Mouse (Mus musculus): ENCODE measurements at regions not wholly inside any gene's neighbourhood (a gene's known extent, or its start where the extent isn't known, plus 50 kb on each side); places are given as distances from the start of the nearest gene placed in this dataset.

GRCm38 (mm10) chr6:49523184-49523583 lies 127.8 kb downstream of the Stk31 start:
- no peak for DNase-seq (ENCODE audit: low read depth, low spot score)

GRCm38 (mm10) chr6:49523696-49524095 lies 128.3 kb downstream of the Stk31 start:
- DNase-seq (ENCODE audit: low read depth, low spot score), result no peak

GRCm38 (mm10) chr6:49533956-49534355 lies 138.6 kb downstream of the Stk31 start:
- no peak for DNase-seq (ENCODE audit: low read depth, low spot score)

- DNase-seq (ENCODE audit: low read depth, low spot score), result no peak
Observed at GRCm38 (mm10) chr6:49534551-49534950, 139.1 kb downstream of the Stk31 start.

- no peak for DNase-seq (ENCODE audit: low read depth, low spot score)
Observed at GRCm38 (mm10) chr6:49544946-49545345, 149.5 kb downstream of the Stk31 start.

- no peak for DNase-seq (ENCODE audit: low read depth, low spot score)
Observed at GRCm38 (mm10) chr6:49555069-49555468, 159.7 kb downstream of the Stk31 start.

GRCm38 (mm10) chr6:49558508-49558907 lies 163.1 kb downstream of the Stk31 start:
- no peak for DNase-seq (ENCODE audit: low read depth, low spot score)

- DNase-seq (ENCODE audit: low read depth, low spot score), result no peak
Observed at GRCm38 (mm10) chr6:49559112-49559511, 163.7 kb downstream of the Stk31 start.

- DNase-seq (ENCODE audit: low read depth, low spot score), result no peak
Observed at GRCm38 (mm10) chr6:49578340-49578739, 182.9 kb downstream of the Stk31 start.

- DNase-seq (ENCODE audit: low read depth, low spot score), result no peak
Observed at GRCm38 (mm10) chr6:49579691-49580090, 184.3 kb downstream of the Stk31 start.

- no peak for DNase-seq (ENCODE audit: low read depth, low spot score)
Observed at GRCm38 (mm10) chr6:49582040-49582707, 186.8 kb downstream of the Stk31 start.

- peak; percentile 13 for DNase-seq (ENCODE audit: low read depth, low spot score)
Observed at GRCm38 (mm10) chr6:49586553-49586952, 191.1 kb downstream of the Stk31 start.

GRCm38 (mm10) chr6:49588677-49589076 lies 193.3 kb downstream of the Stk31 start:
- DNase-seq (ENCODE audit: low read depth, low spot score), result no peak

GRCm38 (mm10) chr6:49590927-49591631 lies 195.7 kb downstream of the Stk31 start:
- DNase-seq (ENCODE audit: low read depth, low spot score), result no peak

GRCm38 (mm10) chr6:49591632-49592000 lies 196.2 kb downstream of the Stk31 start:
- no peak for DNase-seq (ENCODE audit: low read depth, low spot score)

- no peak for DNase-seq (ENCODE audit: low read depth, low spot score)
Observed at GRCm38 (mm10) chr6:49592676-49593075, 197.3 kb downstream of the Stk31 start.

- no peak for DNase-seq (ENCODE audit: low read depth, low spot score)
Observed at GRCm38 (mm10) chr6:49603201-49603600, 207.8 kb downstream of the Stk31 start.

GRCm38 (mm10) chr6:49603844-49604243 lies 208.4 kb downstream of the Stk31 start:
- DNase-seq (ENCODE audit: low read depth, low spot score), result no peak

GRCm38 (mm10) chr6:49606028-49606427 lies 210.6 kb downstream of the Stk31 start:
- DNase-seq (ENCODE audit: low read depth, low spot score), result peak; percentile 23

GRCm38 (mm10) chr6:49606626-49607158 lies 211.3 kb downstream of the Stk31 start:
- DNase-seq (ENCODE audit: low read depth, low spot score), result no peak

GRCm38 (mm10) chr6:49624080-49624479 lies 198.4 kb upstream of the Npy start:
- DNase-seq (ENCODE audit: low read depth, low spot score), result no peak

- peak; percentile 51 for DNase-seq (ENCODE audit: low read depth, low spot score)
Observed at GRCm38 (mm10) chr6:49624564-49624963, 197.9 kb upstream of the Npy start.

- DNase-seq (ENCODE audit: low read depth, low spot score), result no peak
Observed at GRCm38 (mm10) chr6:49633470-49634095, 188.9 kb upstream of the Npy start.

Measured in A20 (cell line).